ENCODE assay signal across 14 mouse cellular contexts in genomic region chr2:127377942-127378610, GRCm38 (mm10). TPM values are rescaled to one million over a fixed set of nuclear protein-coding genes. Genes with fewer than 3 reads are reported as not detected.
DNase-seq lines count a peak whose midpoint lies in the region; ATAC-seq and TF ChIP-seq lines count a peak whose summit lies in the region.
"Had no signal": no experiment of that assay in that cellular context is flagged by ENCODE, and none has a peak within 500 bp of the region (broad histone marks: within the 10 kb centered on the region; RNA-seq: fewer than 3 reads in every experiment).

No protein-coding gene starts in this region.

- H3K9me3 ChIP-seq in hindbrain, embryonic 16.5 days (ENCODE audit: control insufficient read depth, low read length) = no peaks in the 10 kb centered on the region
- no peaks in the 10 kb centered on the region for H3K9me3 ChIP-seq in neural tube, embryonic 14.5 days (ENCODE audit: control insufficient read depth, low read length)

- H3K9ac ChIP-seq in hindbrain, embryonic 16.5 days (ENCODE audit: low read depth, low read length) = no peak overlapping the region
- H3K9ac ChIP-seq in neural tube, embryonic 14.5 days (replicated peaks; ENCODE audit: low read depth, low read length) = no peak overlapping the region

- peak; percentile 52; the same call in 1 of the 2 replicates for ATAC-seq in hindbrain, embryonic 16.5 days
- peak; percentile 58; the same call in 1 of the 2 replicates for ATAC-seq in neural tube, embryonic 14.5 days (ENCODE audit: low read depth)

- no peak for TF ChIP-seq CTCF in kidney, adult 2 months (conservative IDR thresholded peaks at IDR 0.05; ENCODE audit: insufficient read depth, insufficient read length, low read depth, low read length)

- DNase-seq in kidney, adult 2 months = no peak
- no peak for DNase-seq in kidney, postnatal 4 days
- DNase-seq in brain, adult 2 months (ENCODE audit: low read depth, low spot score) = peak; percentile 24
- DNase-seq in left cerebral cortex, adult 11 months (ENCODE audit: low spot score) = no peak
- DNase-seq in adrenal gland, adult 18-20 months (ENCODE audit: low spot score in 2 of 2) = no peak
- DNase-seq: adrenal gland, postnatal 10 days; cerebellum, postnatal 36 days; lung, postnatal 4 days; right cerebral cortex, postnatal 4 days had no signal

- peak overlapping the region; percentile 12 for H3K27ac ChIP-seq in kidney, adult 2 months (ENCODE audit: insufficient read depth, low read depth, low read length)
- no peak overlapping the region for H3K27ac ChIP-seq in hindbrain, embryonic 16.5 days (ENCODE audit: low read depth, low read length)
- no peak overlapping the region for H3K27ac ChIP-seq in neural tube, embryonic 14.5 days (ENCODE audit: low read depth, low read length)

- H3K4me2 ChIP-seq in hindbrain, embryonic 16.5 days (ENCODE audit: low read length) = no peak overlapping the region
- no peak overlapping the region for H3K4me2 ChIP-seq in neural tube, embryonic 14.5 days (ENCODE audit: low read depth, low read length)

- peaks cover 24% of the 10 kb centered on the region; the same call in 1 of the 2 replicates for H3K4me1 ChIP-seq in kidney, adult 2 months (ENCODE audit: control insufficient read depth, insufficient read depth, low read length)
- H3K4me1 ChIP-seq in hindbrain, embryonic 16.5 days (ENCODE audit: control insufficient read depth, insufficient read depth, low read depth, low read length) = no peaks in the 10 kb centered on the region; the same call in none of the 2 replicates
- no peaks in the 10 kb centered on the region for H3K4me1 ChIP-seq in neural tube, embryonic 14.5 days (ENCODE audit: control insufficient read depth, insufficient read depth, low read length)

- 56% methylated on average over 7 of the region's 7 CpGs for WGBS in kidney, adult 2 months
- 56% methylated on average over 7 of the region's 7 CpGs for WGBS in hindbrain, embryonic 16.5 days
- 64% methylated on average over 7 of the region's 7 CpGs for WGBS in neural tube, embryonic 14.5 days

- no peaks in the 10 kb centered on the region for H3K36me3 ChIP-seq in kidney, adult 2 months (ENCODE audit: control insufficient read depth, insufficient read depth, low read length)
- no peaks in the 10 kb centered on the region for H3K36me3 ChIP-seq in hindbrain, embryonic 16.5 days (ENCODE audit: control insufficient read depth, insufficient read depth, low read length)
- H3K36me3 ChIP-seq in neural tube, embryonic 14.5 days (ENCODE audit: control insufficient read depth, insufficient read depth, low read length) = no peaks in the 10 kb centered on the region

- H3K4me3 ChIP-seq in kidney, adult 2 months (ENCODE audit: insufficient read depth, low read depth, low read length) = no peak overlapping the region
- no peak overlapping the region for H3K4me3 ChIP-seq in hindbrain, embryonic 16.5 days (ENCODE audit: low read length)
- no peak overlapping the region for H3K4me3 ChIP-seq in neural tube, embryonic 14.5 days (ENCODE audit: low read depth, low read length)

- TF ChIP-seq POLR2A in kidney, adult 2 months (IDR thresholded peaks at IDR 0.05; ENCODE audit: low read depth, low read length) = no peak

- H3K27me3 ChIP-seq in kidney, adult 2 months (replicated peaks; ENCODE audit: control insufficient read depth, insufficient read depth, low read length) = no peaks in the 10 kb centered on the region
- H3K27me3 ChIP-seq in hindbrain, embryonic 16.5 days (replicated peaks; ENCODE audit: control insufficient read depth, insufficient read depth, low read length) = no peaks in the 10 kb centered on the region
- no peaks in the 10 kb centered on the region for H3K27me3 ChIP-seq in neural tube, embryonic 14.5 days (ENCODE audit: control insufficient read depth, insufficient read depth, low read length)

RNA-seq across cellular contexts. Expression of gene Adra2b, which starts 15.1 kb away (rescaled TPM):
- 64.7 and 68.2 TPM in 2 replicates for polyA plus RNA-seq in kidney, adult 2 months (2012; rRNA removed)
- polyA plus RNA-seq in hindbrain, embryonic 16.5 days (2015; fragmentation: Nextera tagmentation; extraction: Ambion mirVana) = 0.72 and 0.90 TPM in 2 replicates
- 0.35 and 0.81 TPM in 2 replicates for polyA plus RNA-seq in neural tube, embryonic 14.5 days (2014; fragmentation: Nextera tagmentation; extraction: Ambion mirVana)
- total RNA-seq in adrenal gland, adult 18-20 months (2021) = 1 to 10 TPM; 1.1 to 1.9 TPM

RNA-seq across cellular contexts. Expression of gene Astl, which starts 39.6 kb away (rescaled TPM):
- polyA plus RNA-seq in kidney, adult 2 months (2012; rRNA removed) = not detected in 2 replicates
- polyA plus RNA-seq in hindbrain, embryonic 16.5 days (2015; fragmentation: Nextera tagmentation; extraction: Ambion mirVana) = not detected in 2 replicates
- polyA plus RNA-seq in neural tube, embryonic 14.5 days (2014; fragmentation: Nextera tagmentation; extraction: Ambion mirVana) = not detected in 2 replicates
- not detected for total RNA-seq in adrenal gland, adult 18-20 months (2021)
- total RNA-seq: left cerebral cortex, postnatal 36 days had no signal
- polyA plus RNA-seq: heart, postnatal 0 days; neural tube, embryonic 11.5 days had no signal

RNA-seq across cellular contexts. Expression of gene Dusp2, which starts 42.1 kb away (rescaled TPM):
- polyA plus RNA-seq in kidney, adult 2 months (2012; rRNA removed) = 1.0 and 5.7 TPM in 2 replicates
- polyA plus RNA-seq in hindbrain, embryonic 16.5 days (2015; fragmentation: Nextera tagmentation; extraction: Ambion mirVana) = 14.9 and 17.1 TPM in 2 replicates
- polyA plus RNA-seq in neural tube, embryonic 14.5 days (2014; fragmentation: Nextera tagmentation; extraction: Ambion mirVana) = 12.4 and 14.9 TPM in 2 replicates
- 1 to 10 TPM in 1 of 2 experiments, under 1 TPM in 1; 0.66 to 2.0 TPM for total RNA-seq in adrenal gland, adult 18-20 months (2021)

RNA-seq across cellular contexts. Expression of gene Gpat2, which starts 46.9 kb away (rescaled TPM):
- 1.4 and 1.9 TPM in 2 replicates for polyA plus RNA-seq in kidney, adult 2 months (2012; rRNA removed)
- 0.25 and 0.28 TPM in 2 replicates for polyA plus RNA-seq in hindbrain, embryonic 16.5 days (2015; fragmentation: Nextera tagmentation; extraction: Ambion mirVana)
- polyA plus RNA-seq in neural tube, embryonic 14.5 days (2014; fragmentation: Nextera tagmentation; extraction: Ambion mirVana) = 0.12 and 0.17 TPM in 2 replicates
- under 1 TPM in 1 of 2 experiments, not detected in 1; 0.19 TPM for total RNA-seq in adrenal gland, adult 18-20 months (2021)
- polyA plus RNA-seq: neural tube, embryonic 11.5 days had no signal

Comparison
In these comparisons a context has a peak if more than half of its experiments do, and no peak if none do; other contexts are left out.
1. RNA of gene Adra2b, which starts 15.1 kb away (polyA plus RNA-seq): 64.7 to 68.2 TPM in kidney, adult 2 months; 0.72 to 0.90 TPM in hindbrain, embryonic 16.5 days and 0.35 to 0.81 TPM in neural tube, embryonic 14.5 days; every median in the first group is over 10 times any median in the second.